Mouse (Mus musculus) limb, embryonic 13.5 days (tissue): ENCODE results near the gene Olfr1496. TPM values are rescaled to one million over a fixed set of nuclear protein-coding genes. Genes with fewer than 3 reads are reported as not detected.
"Not testable (repeated sequence)": the region's sequence is repeated elsewhere in the genome, so short reads cannot be mapped to it uniquely, and the experiment has no call there.

ENCODE experiments used
- ATAC-seq: fragments of 200-750 bp; cut with Nextera tagmentation; 2 replicates; pipeline ENCODE4 v1.8.0; 2017; ENCODE audit warnings: low read depth, moderate number of reproducible peaks, moderate TSS enrichment; ENCODE audit not compliant: low FRiP score
- H3K27ac ChIP-seq: fragments of 300-500 bp; sonication (generic); 2 replicates; pipeline ENCODE4 v1.5.1; 2015; ENCODE audit warnings: inconsistent platforms, mild to moderate bottlenecking, moderate library complexity
- H3K27me3 ChIP-seq: fragments of 300-500 bp; sonication (generic); 2 replicates; pipeline ENCODE4 v1.6.1; 2015; ENCODE audit warnings: mild to moderate bottlenecking, inconsistent platforms
- H3K36me3 ChIP-seq: fragments of 300-500 bp; sonication (generic); 2 replicates; pipeline ENCODE4 v1.6.1; 2015; ENCODE audit warnings: inconsistent platforms, mild to moderate bottlenecking, moderate library complexity
- H3K4me1 ChIP-seq: fragments of 300-500 bp; sonication (generic); 2 replicates; pipeline ENCODE4 v1.6.1; 2015; ENCODE audit warnings: inconsistent platforms
- H3K4me2 ChIP-seq: fragments of 300-500 bp; sonication (generic); replicated peaks from 2 replicates; pipeline ENCODE4 v1.6.1; 2015; ENCODE audit warnings: inconsistent platforms, mild to moderate bottlenecking, moderate library complexity
- H3K4me3 ChIP-seq: fragments of 300-500 bp; sonication (generic); 2 replicates; pipeline ENCODE4 v1.5.1; 2015; ENCODE audit warnings: moderate library complexity, mild to moderate bottlenecking, inconsistent platforms
- H3K9ac ChIP-seq: fragments of 300-500 bp; sonication (generic); 2 replicates; pipeline ENCODE4 v1.6.1; 2015; ENCODE audit warnings: mild to moderate bottlenecking, inconsistent platforms
- H3K9me3 ChIP-seq: fragments of 300-500 bp; sonication (generic); 2 replicates; pipeline ENCODE4 v1.6.1; 2016; ENCODE audit warnings: inconsistent platforms
- WGBS: fragments of 180-500 bp; shearing (Covaris S2); methylation state at CpG from one replicate; pipeline ENCODE4 v1.1.7; 2015; 5-methylcytosine and 5-hydroxymethylcytosine counted together
- polyA plus RNA-seq: library from polyadenylated mRNA; unstranded; fragments of >200 nt; fragmentation: Nextera tagmentation; extraction: Ambion mirVana; gene quantifications from 2 replicates; pipeline ENCODE4 v1.2.1, GENCODE M21; 2015

Olfr1496 gene
- polyA plus RNA-seq, result not detected in 2 replicates

GRCm38 (mm10) chr19:13777578-13777977 lies at the start of gene Olfr1496:
TSS of gene Olfr1496 (plus strand) at chr19:13777878.
- H3K9ac ChIP-seq, result no peak within 1 kb of the TSS
- no peak within 1 kb of the TSS for H3K4me3 ChIP-seq
- no peak within 1 kb of the TSS for H3K27ac ChIP-seq
- whole genome bisulfite sequencing, result 92% methylated on average over 1 of the region's 1 CpGs
- H3K9me3 ChIP-seq, result no peaks in the 10 kb centered on the region
- no peaks in the 10 kb centered on the region for H3K4me1 ChIP-seq
- H3K36me3 ChIP-seq, result no peaks in the 10 kb centered on the region
- H3K4me2 ChIP-seq, result no peak within 1 kb of the TSS
- ATAC-seq, result no peak
- H3K27me3 ChIP-seq, result no peaks in the 10 kb centered on the region

- Histone ChIP-seq H3K4me2 (no peak within 1 kb of the TSS), H3K4me1 (no peaks in the 10 kb centered on the region), H3K9me3 (no peaks in the 10 kb centered on the region), H3K36me3 (no peaks in the 10 kb centered on the region), H3K9ac (no peak within 1 kb of the TSS), H3K27me3 (no peaks in the 10 kb centered on the region), H3K4me3 (no peak within 1 kb of the TSS), H3K27ac (no peak within 1 kb of the TSS)
- ATAC-seq, result no peak
- 78% methylated on average over 4 of the region's 4 CpGs for WGBS
Observed at GRCm38 (mm10) chr19:13739428-13739827, 38.2 kb upstream of the Olfr1496 start, which contains the start of gene Olfr1494. TSS of gene Olfr1494 (plus strand) at chr19:13739728.

GRCm38 (mm10) chr19:13749366-13749765 lies 28.3 kb upstream of the Olfr1496 start:
- no peaks in the 10 kb centered on the region for H3K9me3 ChIP-seq
- no peak overlapping the region for H3K4me2 ChIP-seq
- no peaks in the 10 kb centered on the region for H3K27me3 ChIP-seq
- no peaks in the 10 kb centered on the region for H3K4me1 ChIP-seq
- H3K9ac ChIP-seq, result no peak overlapping the region
- no peak overlapping the region for H3K27ac ChIP-seq
- H3K36me3 ChIP-seq, result no peaks in the 10 kb centered on the region
- no peak for ATAC-seq
- no peak overlapping the region for H3K4me3 ChIP-seq
- 93% methylated on average over 1 of the region's 1 CpGs for WGBS

GRCm38 (mm10) chr19:13764306-13764705 lies 13.4 kb upstream of the Olfr1496 start, which contains the start of gene Olfr1495:
TSS of gene Olfr1495 (plus strand) at chr19:13764606.
- no peaks in the 10 kb centered on the region for H3K9me3 ChIP-seq
- H3K36me3 ChIP-seq, result no peaks in the 10 kb centered on the region
- no peaks in the 10 kb centered on the region for H3K4me1 ChIP-seq
- no peak within 1 kb of the TSS for H3K27ac ChIP-seq
- WGBS, result 87% methylated on average over 3 of the region's 3 CpGs
- ATAC-seq, result no peak
- H3K4me3 ChIP-seq, result no peak within 1 kb of the TSS
- no peaks in the 10 kb centered on the region for H3K27me3 ChIP-seq
- H3K4me2 ChIP-seq, result no peak within 1 kb of the TSS
- no peak within 1 kb of the TSS for H3K9ac ChIP-seq

GRCm38 (mm10) chr19:13768565-13769276 lies 9.0 kb upstream of the Olfr1496 start:
- H3K36me3 ChIP-seq, result no peaks in the 10 kb centered on the region
- peaks cover 2% of the 10 kb centered on the region; the same call in 1 of the 2 replicates for H3K9me3 ChIP-seq
- no peaks in the 10 kb centered on the region for H3K27me3 ChIP-seq
- 93% methylated on average over 9 of the region's 9 CpGs for WGBS
- no peak overlapping the region for H3K4me2 ChIP-seq
- no peak overlapping the region for H3K4me3 ChIP-seq
- no peak overlapping the region for H3K27ac ChIP-seq
- H3K4me1 ChIP-seq, result no peaks in the 10 kb centered on the region
- no peak for ATAC-seq
- no peak overlapping the region for H3K9ac ChIP-seq

- Histone ChIP-seq H3K27me3 (no peaks in the 10 kb centered on the region), H3K9me3 (no peaks in the 10 kb centered on the region), H3K4me3 (no peak within 1 kb of the TSS)
Observed at GRCm38 (mm10) chr19:13798102-13798501, 20.4 kb downstream of the Olfr1496 start, which contains the start of gene Olfr1497. TSS of gene Olfr1497 (minus strand) at chr19:13798202.

GRCm38 (mm10) chr19:13805486-13805885 lies 27.8 kb downstream of the Olfr1496 start:
- 66% methylated on average over 1 of the region's 1 CpGs for WGBS
- not testable (repeated sequence) for ATAC-seq, H3K9me3 ChIP-seq

More at GRCm38 (mm10) chr19:13798102-13798501, 20.4 kb downstream of the Olfr1496 start, which contains the start of gene Olfr1497:
- no peaks in the 10 kb centered on the region for H3K36me3 ChIP-seq
- no peak within 1 kb of the TSS for H3K9ac ChIP-seq
- no peak within 1 kb of the TSS for H3K4me2 ChIP-seq
- H3K4me1 ChIP-seq, result no peaks in the 10 kb centered on the region
- no peak within 1 kb of the TSS for H3K27ac ChIP-seq
- ATAC-seq, result no peak

GRCm38 (mm10) chr19:13812823-13813222 lies 35.1 kb downstream of the Olfr1496 start:
- H3K27me3 ChIP-seq, result no peaks in the 10 kb centered on the region
- ATAC-seq, result no peak

More at GRCm38 (mm10) chr19:13805486-13805885, 27.8 kb downstream of the Olfr1496 start:
- H3K9ac ChIP-seq, H3K27ac ChIP-seq, H3K4me2 ChIP-seq, H3K4me1 ChIP-seq, H3K27me3 ChIP-seq, H3K4me3 ChIP-seq, H3K36me3 ChIP-seq: not testable (repeated sequence)

GRCm38 (mm10) chr19:13818827-13819226 lies 41.1 kb downstream of the Olfr1496 start:
- Histone ChIP-seq H3K4me2 (no peak overlapping the region), H3K4me3 (no peak overlapping the region), H3K27me3 (no peaks in the 10 kb centered on the region), H3K27ac (no peak overlapping the region), H3K36me3 (no peaks in the 10 kb centered on the region), H3K9ac (no peak overlapping the region), H3K9me3 (no peaks in the 10 kb centered on the region), H3K4me1 (no peaks in the 10 kb centered on the region)
- 40% methylated on average over 5 of the region's 5 CpGs for WGBS
- no peak for ATAC-seq

More at GRCm38 (mm10) chr19:13812823-13813222, 35.1 kb downstream of the Olfr1496 start:
- Histone ChIP-seq H3K4me3 (no peak overlapping the region), H3K27ac (no peak overlapping the region), H3K9ac (no peak overlapping the region), H3K36me3 (no peaks in the 10 kb centered on the region), H3K9me3 (no peaks in the 10 kb centered on the region), H3K4me1 (no peaks in the 10 kb centered on the region), H3K4me2 (no peak overlapping the region)
- 51% methylated on average over 2 of the region's 2 CpGs for WGBS

- Histone ChIP-seq H3K36me3 (no peaks in the 10 kb centered on the region), H3K27me3 (no peaks in the 10 kb centered on the region), H3K27ac (no peak within 1 kb of the TSS), H3K4me2 (no peak within 1 kb of the TSS), H3K9ac (no peak within 1 kb of the TSS), H3K4me1 (no peaks in the 10 kb centered on the region), H3K9me3 (no peaks in the 10 kb centered on the region), H3K4me3 (no peak within 1 kb of the TSS)
- ATAC-seq, result no peak
Observed at GRCm38 (mm10) chr19:13819347-13819746, 41.7 kb downstream of the Olfr1496 start, which contains the start of gene Olfr1499. TSS of gene Olfr1499 (minus strand) at chr19:13819447.

- WGBS, result 67% methylated on average over 5 of the region's 5 CpGs
Observed at GRCm38 (mm10) chr19:13820847-13821246, 43.2 kb downstream of the Olfr1496 start.

GRCm38 (mm10) chr19:13828447-13828846 lies 50.8 kb downstream of the Olfr1496 start:
- WGBS, result 82% methylated on average over 3 of the region's 3 CpGs
- Histone ChIP-seq H3K27ac (no peak overlapping the region), H3K4me1 (no peaks in the 10 kb centered on the region), H3K36me3 (no peaks in the 10 kb centered on the region), H3K9me3 (no peaks in the 10 kb centered on the region), H3K9ac (no peak overlapping the region), H3K4me3 (no peak overlapping the region), H3K27me3 (no peaks in the 10 kb centered on the region), H3K4me2 (no peak overlapping the region)
- no peak for ATAC-seq

More at GRCm38 (mm10) chr19:13820847-13821246, 43.2 kb downstream of the Olfr1496 start:
- Histone ChIP-seq H3K4me2 (no peak overlapping the region), H3K4me3 (no peak overlapping the region), H3K9me3 (no peaks in the 10 kb centered on the region), H3K9ac (no peak overlapping the region), H3K4me1 (no peaks in the 10 kb centered on the region), H3K27me3 (no peaks in the 10 kb centered on the region), H3K36me3 (no peaks in the 10 kb centered on the region), H3K27ac (no peak overlapping the region)
- ATAC-seq, result no peak
